10 mouse cellular contexts compared by ENCODE assay signal in genomic region chr12:36208456-36208855, GRCm38 (mm10). TPM values are rescaled to one million over a fixed set of nuclear protein-coding genes. Genes with fewer than 3 reads are reported as not detected.
DNase-seq lines count a peak whose midpoint lies in the region; ATAC-seq lines count a peak whose summit lies in the region.
"Had no signal": no experiment of that assay in that cellular context is flagged by ENCODE, and none has a peak within 500 bp of the region (broad histone marks: within the 10 kb centered on the region; RNA-seq: fewer than 3 reads in every experiment).

No protein-coding gene starts in this region.

- H3K27ac ChIP-seq in forebrain, embryonic 14.5 days (ENCODE audit: low read depth, low read length): no peak overlapping the region
- H3K27ac ChIP-seq in forebrain, embryonic 12.5 days: no peak overlapping the region
- H3K27ac ChIP-seq in midbrain, embryonic 13.5 days: peak overlapping the region; percentile 77
- H3K27ac ChIP-seq in midbrain, embryonic 10.5 days (replicated peaks): no peak overlapping the region
- H3K27ac ChIP-seq in limb, embryonic 15.5 days: no peak overlapping the region

- H3K4me2 ChIP-seq in forebrain, embryonic 14.5 days (ENCODE audit: low read length): 0 out of 2 replicates have a peak overlapping the region, but pooled peaks have one; percentile 9
- H3K4me2 ChIP-seq in forebrain, embryonic 12.5 days: no peak overlapping the region; the same call in 1 of the 2 replicates
- H3K4me2 ChIP-seq in midbrain, embryonic 13.5 days (replicated peaks): 0 out of 2 replicates have a peak overlapping the region, but pooled peaks have one; percentile 43
- H3K4me2 ChIP-seq in limb, embryonic 15.5 days: peak overlapping the region; percentile 34

- H3K9ac ChIP-seq in forebrain, embryonic 14.5 days (ENCODE audit: low read length): no peak overlapping the region
- H3K9ac ChIP-seq in forebrain, embryonic 12.5 days: no peak overlapping the region
- H3K9ac ChIP-seq in midbrain, embryonic 13.5 days (replicated peaks): no peak overlapping the region
- no peak overlapping the region for H3K9ac ChIP-seq in limb, embryonic 15.5 days

- H3K27me3 ChIP-seq in forebrain, embryonic 14.5 days (replicated peaks; ENCODE audit: control insufficient read depth, insufficient read depth, low read length): no peaks in the 10 kb centered on the region
- no peaks in the 10 kb centered on the region for H3K27me3 ChIP-seq in forebrain, embryonic 12.5 days
- no peaks in the 10 kb centered on the region for H3K27me3 ChIP-seq in midbrain, embryonic 13.5 days
- no peaks in the 10 kb centered on the region for H3K27me3 ChIP-seq in midbrain, embryonic 10.5 days (ENCODE audit: low read depth, poor library complexity, severe bottlenecking)
- H3K27me3 ChIP-seq in limb, embryonic 15.5 days: no peaks in the 10 kb centered on the region

- H3K4me1 ChIP-seq in forebrain, embryonic 14.5 days (ENCODE audit: control insufficient read depth, insufficient read depth, low read length): peaks cover 5% of the 10 kb centered on the region; the same call in 1 of the 2 replicates
- H3K4me1 ChIP-seq in forebrain, embryonic 12.5 days: peaks cover 11% of the 10 kb centered on the region
- peaks cover 18% of the 10 kb centered on the region for H3K4me1 ChIP-seq in midbrain, embryonic 13.5 days (replicated peaks)
- peaks cover 20% of the 10 kb centered on the region for H3K4me1 ChIP-seq in midbrain, embryonic 10.5 days
- H3K4me1 ChIP-seq in limb, embryonic 15.5 days: peaks cover 7% of the 10 kb centered on the region

- H3K36me3 ChIP-seq in forebrain, embryonic 14.5 days (ENCODE audit: control insufficient read depth, insufficient read depth, low read length): no peaks in the 10 kb centered on the region
- no peaks in the 10 kb centered on the region for H3K36me3 ChIP-seq in forebrain, embryonic 12.5 days (replicated peaks)
- H3K36me3 ChIP-seq in midbrain, embryonic 13.5 days: no peaks in the 10 kb centered on the region
- no peaks in the 10 kb centered on the region for H3K36me3 ChIP-seq in midbrain, embryonic 10.5 days
- H3K36me3 ChIP-seq in limb, embryonic 15.5 days: no peaks in the 10 kb centered on the region

- no peak for DNase-seq in forebrain, embryonic 14.5 days (ENCODE audit: low spot score)
- DNase-seq in midbrain, embryonic 10.5 days (ENCODE audit: low spot score): no peak
- DNase-seq in testis, postnatal 14 days (ENCODE audit: low spot score): peak; percentile 5
- DNase-seq in yolk sac, embryonic 10.5 days (ENCODE audit: low spot score): no peak
- no peak for DNase-seq in heart, postnatal 4 days
- DNase-seq: kidney, adult 18-20 months; lung, postnatal 14 days had no signal

- WGBS in forebrain, embryonic 14.5 days: 52% methylated on average over 19 of the region's 19 CpGs
- WGBS in forebrain, embryonic 12.5 days: 65% methylated on average over 19 of the region's 19 CpGs
- 67% methylated on average over 19 of the region's 19 CpGs for WGBS in midbrain, embryonic 13.5 days
- WGBS in midbrain, embryonic 10.5 days: 85% methylated on average over 19 of the region's 19 CpGs
- WGBS in limb, embryonic 15.5 days: 50% methylated on average over 19 of the region's 19 CpGs

- ATAC-seq in forebrain, embryonic 14.5 days: no peak; the same call in 1 of the 2 replicates
- no peak for ATAC-seq in forebrain, embryonic 12.5 days (ENCODE audit: low FRiP score)
- ATAC-seq in midbrain, embryonic 13.5 days: no peak
- no peak for ATAC-seq in limb, embryonic 15.5 days (ENCODE audit: insufficient number of reproducible peaks, low FRiP score, low TSS enrichment, low read depth)

- no peak overlapping the region; the same call in 1 of the 2 replicates for H3K4me3 ChIP-seq in forebrain, embryonic 14.5 days (ENCODE audit: low read depth, low read length)
- H3K4me3 ChIP-seq in forebrain, embryonic 12.5 days (replicated peaks): no peak overlapping the region
- no peak overlapping the region for H3K4me3 ChIP-seq in midbrain, embryonic 13.5 days (replicated peaks)
- no peak overlapping the region for H3K4me3 ChIP-seq in midbrain, embryonic 10.5 days
- H3K4me3 ChIP-seq in limb, embryonic 15.5 days: peak overlapping the region; percentile 29

- no peaks in the 10 kb centered on the region for H3K9me3 ChIP-seq in forebrain, embryonic 14.5 days (replicated peaks; ENCODE audit: control insufficient read depth, low read length)
- H3K9me3 ChIP-seq in forebrain, embryonic 12.5 days: no peaks in the 10 kb centered on the region
- no peaks in the 10 kb centered on the region for H3K9me3 ChIP-seq in midbrain, embryonic 13.5 days
- H3K9me3 ChIP-seq in midbrain, embryonic 10.5 days (replicated peaks): no peaks in the 10 kb centered on the region
- no peaks in the 10 kb centered on the region for H3K9me3 ChIP-seq in limb, embryonic 15.5 days

RNA-seq across cellular contexts. Expression of gene Lrrc72, which starts 44.7 kb away (rescaled TPM):
- not detected in 2 replicates for polyA plus RNA-seq in forebrain, embryonic 14.5 days (2014; fragmentation: Nextera tagmentation; extraction: Ambion mirVana)
- not detected in 2 replicates for polyA plus RNA-seq in forebrain, embryonic 12.5 days (2016; fragmentation: Nextera tagmentation; extraction: Ambion mirVana)
- polyA plus RNA-seq in midbrain, embryonic 13.5 days (2015; fragmentation: Nextera tagmentation; extraction: Ambion mirVana): not detected in 2 replicates
- not detected in 2 replicates for polyA plus RNA-seq in midbrain, embryonic 10.5 days (2016; fragmentation: Nextera tagmentation; extraction: Ambion mirVana)
- not detected in 2 replicates for polyA plus RNA-seq in limb, embryonic 15.5 days (2015; fragmentation: Nextera tagmentation; extraction: Ambion mirVana)
- total RNA-seq in heart, postnatal 4 days (2021): not detected

RNA-seq across cellular contexts. Expression of gene Bzw2, which starts 50.6 kb away (rescaled TPM):
- polyA plus RNA-seq in forebrain, embryonic 14.5 days (2014; fragmentation: Nextera tagmentation; extraction: Ambion mirVana): 541 and 574 TPM in 2 replicates
- polyA plus RNA-seq in forebrain, embryonic 12.5 days (2016; fragmentation: Nextera tagmentation; extraction: Ambion mirVana): 309 and 332 TPM in 2 replicates
- polyA plus RNA-seq in midbrain, embryonic 13.5 days (2015; fragmentation: Nextera tagmentation; extraction: Ambion mirVana): 388 and 407 TPM in 2 replicates
- 244 and 258 TPM in 2 replicates for polyA plus RNA-seq in midbrain, embryonic 10.5 days (2016; fragmentation: Nextera tagmentation; extraction: Ambion mirVana)
- 165 and 177 TPM in 2 replicates for polyA plus RNA-seq in limb, embryonic 15.5 days (2015; fragmentation: Nextera tagmentation; extraction: Ambion mirVana)
- 100 to 1,000 TPM; 168 to 170 TPM for total RNA-seq in heart, postnatal 4 days (2021)

RNA-seq across cellular contexts. Expression of gene Ankmy2, which starts 51.5 kb away (rescaled TPM):
- polyA plus RNA-seq in forebrain, embryonic 14.5 days (2014; fragmentation: Nextera tagmentation; extraction: Ambion mirVana): 55.4 and 70.3 TPM in 2 replicates
- 32.1 and 34.2 TPM in 2 replicates for polyA plus RNA-seq in forebrain, embryonic 12.5 days (2016; fragmentation: Nextera tagmentation; extraction: Ambion mirVana)
- 51.1 and 56.8 TPM in 2 replicates for polyA plus RNA-seq in midbrain, embryonic 13.5 days (2015; fragmentation: Nextera tagmentation; extraction: Ambion mirVana)
- 21.1 and 22.0 TPM in 2 replicates for polyA plus RNA-seq in midbrain, embryonic 10.5 days (2016; fragmentation: Nextera tagmentation; extraction: Ambion mirVana)
- 33.2 and 33.9 TPM in 2 replicates for polyA plus RNA-seq in limb, embryonic 15.5 days (2015; fragmentation: Nextera tagmentation; extraction: Ambion mirVana)
- total RNA-seq in heart, postnatal 4 days (2021): 10 to 100 TPM; 22.1 to 23.6 TPM
